Mouse (Mus musculus): Measurements from ENCODE around the gene Gm49378. TPM values are rescaled to one million over a fixed set of nuclear protein-coding genes. Genes with fewer than 3 reads are reported as not detected.

Gene Gm49378
- polyA plus RNA-seq, 1 experiment from 2014 or later = 3.9 TPM

GRCm38 (mm10) chr14:55579511-55580496, 57.9 kb downstream of the Gm49378 start:
- H3K9ac ChIP-seq (replicated peaks; ENCODE audit: low read depth, low read length) = no peak overlapping the region
- H3K9me3 ChIP-seq (ENCODE audit: control insufficient read depth, low read depth, low read length) = no peaks in the 10 kb centered on the region
- H3K36me3 ChIP-seq (ENCODE audit: control insufficient read depth, insufficient read depth, low read length) = peaks cover 6% of the 10 kb centered on the region; the same call in 1 of the 2 replicates
- H3K4me3 ChIP-seq (ENCODE audit: low read depth, low read length) = no peak overlapping the region
- H3K27ac ChIP-seq (ENCODE audit: low read length) = no peak overlapping the region
- WGBS = 85% methylated on average over 23 of the region's 23 CpGs
- H3K4me1 ChIP-seq (ENCODE audit: control insufficient read depth, insufficient read depth, low read length) = peaks cover 4% of the 10 kb centered on the region; the same call in 1 of the 2 replicates
- no peaks in the 10 kb centered on the region for H3K27me3 ChIP-seq (ENCODE audit: control insufficient read depth, insufficient read depth, low read length)
- no peak overlapping the region for H3K4me2 ChIP-seq (replicated peaks; ENCODE audit: low read depth, low read length)
- ATAC-seq (ENCODE audit: insufficient number of reproducible peaks, insufficient read depth, low FRiP score, low read depth) = no peak

Other genes starting within 250 kb of the Gm49378 start
- gene Dhrs4, start 159.1 kb downstream of the Gm49378 start, polyA plus RNA-seq (2014; fragmentation: Nextera tagmentation; extraction: Ambion mirVana) = 49.7 and 62.4 TPM in 2 replicates
- gene Carmil3, start 147.2 kb downstream of the Gm49378 start, polyA plus RNA-seq (2014; fragmentation: Nextera tagmentation; extraction: Ambion mirVana) = 3.9 and 4.4 TPM in 2 replicates
- 0.19 and 0.24 TPM in 2 replicates for gene Cpne6, start 127.5 kb downstream of the Gm49378 start, polyA plus RNA-seq (2014; fragmentation: Nextera tagmentation; extraction: Ambion mirVana)
- gene Nrl, start 112.9 kb downstream of the Gm49378 start, polyA plus RNA-seq (2014; fragmentation: Nextera tagmentation; extraction: Ambion mirVana) = not detected in 2 replicates
- 43.4 and 44.0 TPM in 2 replicates for gene Pck2, start 97.6 kb downstream of the Gm49378 start, polyA plus RNA-seq (2014; fragmentation: Nextera tagmentation; extraction: Ambion mirVana)
- gene Dcaf11, start 77.9 kb downstream of the Gm49378 start, polyA plus RNA-seq (2014; fragmentation: Nextera tagmentation; extraction: Ambion mirVana) = 67.6 and 69.6 TPM in 2 replicates
- 0.91 and 1.2 TPM in 2 replicates for gene A730061H03Rik, start 77.5 kb downstream of the Gm49378 start, polyA plus RNA-seq (2014; fragmentation: Nextera tagmentation; extraction: Ambion mirVana)
- gene Fitm1, start 62.3 kb downstream of the Gm49378 start, polyA plus RNA-seq (2014; fragmentation: Nextera tagmentation; extraction: Ambion mirVana) = 0.61 TPM in 1 of 2 replicates, not detected in the other
- 161 and 170 TPM in 2 replicates for gene Psme1, start 59.8 kb downstream of the Gm49378 start, polyA plus RNA-seq (2014; fragmentation: Nextera tagmentation; extraction: Ambion mirVana)
- gene Emc9, start 52.6 kb downstream of the Gm49378 start, polyA plus RNA-seq (2014; fragmentation: Nextera tagmentation; extraction: Ambion mirVana) = 5.9 and 7.1 TPM in 2 replicates
- 296 and 307 TPM in 2 replicates for gene Psme2, start 46.8 kb downstream of the Gm49378 start, polyA plus RNA-seq (2014; fragmentation: Nextera tagmentation; extraction: Ambion mirVana)
- gene Rnf31, start 46.2 kb downstream of the Gm49378 start, polyA plus RNA-seq (2014; fragmentation: Nextera tagmentation; extraction: Ambion mirVana) = 13.2 and 15.1 TPM in 2 replicates
- gene Irf9, start 34.3 kb downstream of the Gm49378 start, polyA plus RNA-seq (2014; fragmentation: Nextera tagmentation; extraction: Ambion mirVana) = 7.4 and 8.1 TPM in 2 replicates
- gene Rec8, start 19.9 kb downstream of the Gm49378 start, polyA plus RNA-seq (2014; fragmentation: Nextera tagmentation; extraction: Ambion mirVana) = 7.1 and 10.9 TPM in 2 replicates
- gene Ipo4, start 1.9 kb downstream of the Gm49378 start, polyA plus RNA-seq (2014; fragmentation: Nextera tagmentation; extraction: Ambion mirVana) = 93.6 and 105 TPM in 2 replicates
- 109 and 112 TPM in 2 replicates for gene Tm9sf1, start 5.9 kb upstream of the Gm49378 start, polyA plus RNA-seq (2014; fragmentation: Nextera tagmentation; extraction: Ambion mirVana)
- 0.59 and 1.6 TPM in 2 replicates for gene Tssk4, start 12.3 kb upstream of the Gm49378 start, polyA plus RNA-seq (2014; fragmentation: Nextera tagmentation; extraction: Ambion mirVana)
- gene Mdp1, start 22.6 kb upstream of the Gm49378 start, polyA plus RNA-seq (2014; fragmentation: Nextera tagmentation; extraction: Ambion mirVana) = 54.8 and 55.8 TPM in 2 replicates
- gene Gmpr2, start 34.0 kb upstream of the Gm49378 start, polyA plus RNA-seq (2014; fragmentation: Nextera tagmentation; extraction: Ambion mirVana) = 56.8 and 63.6 TPM in 2 replicates
- 535 and 580 TPM in 2 replicates for gene Nedd8, start 34.2 kb upstream of the Gm49378 start, polyA plus RNA-seq (2014; fragmentation: Nextera tagmentation; extraction: Ambion mirVana)
- gene Tinf2, start 43.9 kb upstream of the Gm49378 start, polyA plus RNA-seq (2014; fragmentation: Nextera tagmentation; extraction: Ambion mirVana) = 44.2 and 45.5 TPM in 2 replicates
- 19.5 and 21.3 TPM in 2 replicates for gene Tgm1, start 76.0 kb upstream of the Gm49378 start, polyA plus RNA-seq (2014; fragmentation: Nextera tagmentation; extraction: Ambion mirVana)
- 30.0 and 31.0 TPM in 2 replicates for gene Rabggta, start 84.4 kb upstream of the Gm49378 start, polyA plus RNA-seq (2014; fragmentation: Nextera tagmentation; extraction: Ambion mirVana)
- gene Dhrs1, start 107.8 kb upstream of the Gm49378 start, polyA plus RNA-seq (2014; fragmentation: Nextera tagmentation; extraction: Ambion mirVana) = 83.0 and 99.4 TPM in 2 replicates
- 36.6 and 38.8 TPM in 2 replicates for gene Nop9, start 107.8 kb upstream of the Gm49378 start, polyA plus RNA-seq (2014; fragmentation: Nextera tagmentation; extraction: Ambion mirVana)
- gene Cideb, start 120.6 kb upstream of the Gm49378 start, polyA plus RNA-seq (2014; fragmentation: Nextera tagmentation; extraction: Ambion mirVana) = 2.3 and 2.6 TPM in 2 replicates
- gene Ltb4r2, start 123.5 kb upstream of the Gm49378 start, polyA plus RNA-seq (2014; fragmentation: Nextera tagmentation; extraction: Ambion mirVana) = 0.13 and 0.52 TPM in 2 replicates
- 0.42 and 0.88 TPM in 2 replicates for gene Ltb4r1, start 128.1 kb upstream of the Gm49378 start, polyA plus RNA-seq (2014; fragmentation: Nextera tagmentation; extraction: Ambion mirVana)
- gene Adcy4, start 146.2 kb upstream of the Gm49378 start, polyA plus RNA-seq (2014; fragmentation: Nextera tagmentation; extraction: Ambion mirVana) = 4.3 and 5.8 TPM in 2 replicates
- 25.3 and 32.3 TPM in 2 replicates for gene Ripk3, start 151.0 kb upstream of the Gm49378 start, polyA plus RNA-seq (2014; fragmentation: Nextera tagmentation; extraction: Ambion mirVana)
- gene Nfatc4, start 185.2 kb upstream of the Gm49378 start, polyA plus RNA-seq (2014; fragmentation: Nextera tagmentation; extraction: Ambion mirVana) = 54.9 and 56.6 TPM in 2 replicates
- gene Nynrin, start 216.1 kb upstream of the Gm49378 start, polyA plus RNA-seq (2014; fragmentation: Nextera tagmentation; extraction: Ambion mirVana) = 14.2 and 17.2 TPM in 2 replicates
- gene Cbln3, start 246.5 kb upstream of the Gm49378 start, polyA plus RNA-seq (2014; fragmentation: Nextera tagmentation; extraction: Ambion mirVana) = 0.36 and 0.45 TPM in 2 replicates
- gene Khnyn, start 247.1 kb upstream of the Gm49378 start, polyA plus RNA-seq (2014; fragmentation: Nextera tagmentation; extraction: Ambion mirVana) = 10.4 TPM in 2 replicates

Measured in stomach, embryonic 14.5 days (tissue).